Mouse (Mus musculus): ENCODE measurements around the gene Mex3d.
A peak's percentile ranks its signal among the peaks of the same experiment; 100 is the strongest.
"Not testable (repeated sequence)": the region's sequence is repeated elsewhere in the genome, so short reads cannot be mapped to it uniquely, and the experiment has no call there.

Mex3d gene

GRCm38 (mm10) chr10:80355431-80355830, 32.0 kb downstream of the Mex3d start:
- no peak for DNase-seq

GRCm38 (mm10) chr10:80352727-80353126, 34.7 kb downstream of the Mex3d start:
- DNase-seq = no peak

- DNase-seq = no peak
Measured at GRCm38 (mm10) chr10:80351896-80352295, 35.6 kb downstream of the Mex3d start.

GRCm38 (mm10) chr10:80350292-80350691, 37.2 kb downstream of the Mex3d start:
- peak; percentile 78 to 83 for DNase-seq

- no peak for DNase-seq
Measured at GRCm38 (mm10) chr10:80348981-80349380, 38.5 kb downstream of the Mex3d start.

GRCm38 (mm10) chr10:80348244-80348781, 39.1 kb downstream of the Mex3d start, which contains the start of gene Adamtsl5:
Gene Adamtsl5, minus strand, starts transcription at chr10:80348412.
- peak; percentile 67 to 73 for DNase-seq

DNA sequence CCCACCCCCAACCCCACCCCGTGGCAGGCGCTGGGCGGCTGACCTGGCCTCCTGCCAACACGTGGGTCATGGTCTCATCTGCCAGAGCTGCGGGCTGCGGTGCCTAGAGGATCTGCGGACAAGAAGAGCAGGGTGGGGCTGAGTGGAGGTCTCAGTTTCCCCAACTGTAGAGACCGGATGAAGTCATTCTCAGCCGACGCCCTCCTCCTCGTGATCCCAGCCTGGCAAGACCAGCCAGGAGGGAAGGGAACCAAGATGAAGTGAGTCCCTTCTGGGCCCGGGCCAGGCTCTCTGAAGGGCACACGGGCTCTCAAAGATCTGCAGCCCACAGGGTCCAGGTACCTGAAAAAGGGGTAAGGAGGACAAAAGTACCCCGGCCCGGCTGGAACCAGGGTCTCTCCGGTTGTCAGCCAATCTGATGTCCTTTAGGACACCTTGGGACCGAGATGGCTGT, 39.9 kb downstream of the Mex3d start:
- DNase-seq = no peak

GRCm38 (mm10) chr10:80345929-80346328, 41.5 kb downstream of the Mex3d start:
- DNase-seq = not testable (repeated sequence)

- DNase-seq = peak; percentile 33 to 49
Measured at GRCm38 (mm10) chr10:80345122-80345521, 42.3 kb downstream of the Mex3d start.

- DNase-seq = no peak
Measured at GRCm38 (mm10) chr10:80344131-80344661, 43.3 kb downstream of the Mex3d start.

GRCm38 (mm10) chr10:80343425-80343895, 44.0 kb downstream of the Mex3d start:
- no peak for DNase-seq

DNA sequence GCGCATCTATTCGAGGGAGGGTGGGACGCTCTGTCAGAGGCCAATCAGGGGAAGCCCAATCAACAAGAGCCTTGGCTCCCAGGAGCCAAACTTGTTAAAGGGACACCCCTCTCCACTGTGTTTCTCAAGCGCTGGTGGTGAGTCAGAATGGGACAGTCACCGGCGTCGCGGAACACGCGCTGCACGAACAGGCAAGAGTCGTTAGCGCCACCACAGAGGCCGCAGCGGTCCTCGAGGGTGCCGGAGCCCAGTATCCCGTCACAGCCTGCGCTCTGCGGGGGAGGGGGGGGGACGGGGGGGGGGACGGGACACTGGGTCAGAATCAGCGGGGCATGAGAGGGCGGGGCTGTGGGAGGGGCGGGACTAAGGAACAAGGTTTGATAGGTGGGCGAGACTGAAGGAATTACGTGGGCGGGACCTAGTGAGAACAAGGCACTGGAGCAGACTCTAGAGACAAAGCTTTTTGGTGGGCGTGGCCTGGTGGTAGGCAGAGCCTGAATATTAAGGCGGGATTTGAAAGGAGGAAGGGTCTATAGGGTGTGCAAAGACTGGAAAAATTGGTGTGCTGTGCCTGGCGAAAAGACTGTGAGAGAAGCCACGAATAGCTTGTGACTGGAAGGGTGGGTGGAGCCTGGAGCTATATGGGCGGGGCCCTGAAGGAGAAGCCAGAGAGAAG, 44.6 kb downstream of the Mex3d start:
- peak in 1 of 2 experiments; percentile 31 for DNase-seq

DNA sequence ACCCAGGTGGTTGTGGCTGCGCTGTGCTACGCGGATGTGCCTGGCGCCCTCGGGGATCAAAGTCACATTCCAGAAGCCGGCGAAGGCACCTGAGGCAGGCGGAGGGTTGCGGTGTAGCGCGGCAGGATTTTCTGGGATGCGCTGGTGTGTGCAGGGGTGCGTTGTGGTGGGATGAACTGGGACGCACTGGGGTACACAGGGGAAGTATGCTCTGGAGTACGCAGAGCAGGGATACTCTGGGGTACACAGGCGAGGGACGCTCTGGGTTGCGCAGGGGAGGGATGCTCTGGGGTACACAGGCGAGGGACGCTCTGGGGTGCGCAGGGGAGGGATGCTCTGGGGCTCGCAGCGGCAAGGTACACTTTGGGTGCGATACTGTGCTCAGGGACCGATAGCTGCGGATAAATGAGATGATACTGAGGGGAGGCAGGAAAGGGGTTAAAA, 45.1 kb downstream of the Mex3d start:
- DNase-seq = no peak

DNA sequence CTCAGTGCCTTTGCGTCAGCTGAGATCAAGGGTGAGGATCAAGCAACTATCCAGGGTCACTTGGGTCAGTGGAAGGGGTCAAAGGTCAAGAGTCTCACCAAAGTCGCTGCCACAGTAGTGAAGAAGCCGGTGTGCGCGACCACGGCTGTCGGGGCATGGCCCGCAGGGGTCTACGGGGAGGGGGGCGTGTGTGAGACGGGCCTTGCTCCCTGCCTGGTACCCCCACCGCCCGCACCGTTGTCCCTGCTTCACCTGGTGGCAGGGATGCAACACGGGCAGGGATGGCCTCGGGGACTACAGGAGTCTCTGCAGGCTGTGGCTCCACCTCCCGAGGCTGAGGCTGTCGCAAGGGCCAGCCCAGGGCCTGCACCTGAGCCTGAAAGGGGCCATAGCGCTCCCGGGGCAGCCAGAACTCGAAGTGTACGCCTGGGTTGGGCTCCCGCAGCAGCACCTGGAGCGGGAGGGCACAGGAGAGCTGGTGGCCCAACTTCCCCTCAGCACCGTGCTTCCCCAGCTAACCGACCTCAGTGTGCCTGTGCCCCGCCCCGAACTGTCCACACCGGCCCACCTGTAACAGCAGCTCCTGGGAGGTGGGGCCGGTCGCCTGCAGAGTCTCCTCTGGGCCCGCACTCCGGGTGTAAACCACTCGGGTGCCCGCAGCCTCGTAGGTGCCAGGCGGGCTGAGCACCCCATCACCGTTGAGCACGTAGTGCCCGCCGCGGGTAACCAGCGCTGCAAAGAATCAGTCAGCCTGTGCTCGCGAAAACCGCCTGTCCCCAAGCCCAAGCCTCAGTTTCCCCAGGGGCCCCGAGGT, 45.8 kb downstream of the Mex3d start:
- DNase-seq = peak in 1 of 2 experiments; percentile 17

DNA sequence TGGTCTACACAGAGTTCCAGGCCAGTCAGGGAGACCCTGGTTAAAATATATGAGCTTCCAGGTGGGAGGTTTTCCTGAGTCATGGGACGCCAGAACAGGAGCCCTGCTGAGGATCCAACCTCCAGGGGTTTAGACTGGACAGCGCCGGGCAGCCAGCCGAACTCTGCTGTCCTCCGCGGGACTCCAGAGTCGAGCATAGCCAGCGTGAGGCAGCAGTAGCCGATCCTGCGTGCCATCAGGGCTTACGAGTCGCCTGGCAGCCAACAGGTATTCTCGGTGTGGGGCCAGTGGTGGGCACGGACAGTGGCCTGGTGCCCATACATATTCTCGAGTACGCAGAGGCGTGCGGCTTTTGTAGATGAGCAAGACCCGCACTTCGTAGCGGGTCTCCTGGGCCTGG, 46.4 kb downstream of the Mex3d start:
- no peak for DNase-seq

GRCm38 (mm10) chr10:80339941-80340750, 47.3 kb downstream of the Mex3d start:
- peak; percentile 74 to 79 for DNase-seq

DNA sequence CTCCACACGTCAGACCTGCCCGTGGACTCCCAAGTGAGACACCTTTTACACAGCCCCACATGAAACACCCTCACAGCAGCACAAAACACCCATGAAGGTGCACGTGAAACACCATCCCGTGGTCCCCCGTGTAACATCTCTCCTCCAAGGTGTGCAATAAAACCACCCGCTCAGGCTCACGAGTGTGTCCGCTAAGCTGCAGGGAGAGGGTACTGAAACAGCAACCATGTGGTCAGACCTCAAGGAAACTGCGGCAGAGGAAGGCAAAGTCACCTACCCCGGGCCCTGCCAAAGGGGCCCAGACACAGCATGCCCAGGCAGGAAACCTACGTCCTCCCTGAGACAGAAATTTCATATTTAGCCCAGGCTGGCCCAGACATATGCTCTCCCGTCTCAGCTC, 51.2 kb downstream of the Mex3d start:
- DNase-seq = no peak

DNA sequence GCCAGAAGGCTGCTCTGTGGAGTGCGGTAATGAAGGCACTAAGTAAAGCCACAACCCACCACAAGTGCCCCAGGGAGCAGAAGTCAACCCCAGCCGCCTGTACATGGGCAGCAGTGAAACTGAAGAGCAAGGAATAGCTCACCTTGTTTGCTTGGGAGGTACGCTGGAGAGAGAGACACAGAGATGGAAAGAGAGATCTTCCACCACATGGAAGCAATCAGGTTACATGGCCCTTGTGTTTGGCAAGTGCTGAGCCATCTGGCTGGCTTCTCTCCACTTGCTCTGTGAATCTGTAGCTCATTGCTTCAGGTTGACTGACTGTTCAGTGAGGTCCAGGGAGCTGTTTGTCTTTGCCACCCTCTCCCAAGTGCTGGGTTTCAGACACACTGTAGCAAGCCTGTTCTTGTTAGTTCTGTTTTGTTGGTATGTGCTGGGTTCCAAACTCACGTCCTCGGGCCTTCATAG, 54.9 kb downstream of the Mex3d start:
- no peak for DNase-seq

GRCm38 (mm10) chr10:80331636-80332524, 55.6 kb downstream of the Mex3d start:
- DNase-seq = no peak

DNA sequence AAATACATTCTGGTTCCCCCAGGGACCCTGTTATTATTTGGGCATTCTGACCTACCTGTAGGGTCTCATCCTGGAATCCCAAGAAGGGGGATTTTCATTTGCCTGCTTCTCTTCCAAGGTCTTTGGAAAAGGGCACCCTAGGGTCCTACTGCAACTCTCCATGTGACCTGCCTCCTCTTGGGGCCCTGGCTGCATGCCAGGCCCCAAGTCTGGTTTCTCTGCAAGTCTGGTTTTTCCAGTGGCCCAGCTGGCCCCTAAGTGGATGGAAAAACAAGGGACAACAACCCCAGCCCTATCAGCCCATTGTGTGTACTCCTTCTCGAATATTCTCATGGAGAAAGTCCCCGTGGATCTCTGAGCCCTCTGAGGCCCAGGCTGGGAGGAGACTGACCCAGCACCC, 56.6 kb downstream of the Mex3d start:
- no peak for DNase-seq

Data from thymus, postnatal 36 days (tissue).